Mouse (Mus musculus) neural tube, embryonic 14.5 days (tissue): ENCODE results near the gene Igfbp2. TPM values are rescaled to one million over a fixed set of nuclear protein-coding genes. Genes with fewer than 3 reads are reported as not detected.

Source experiments
- ATAC-seq: fragments of 200-750 bp; cut with Nextera tagmentation; 2 replicates; pipeline ENCODE4 v1.8.0; 2017; ENCODE audit warnings: low read depth, mild to moderate bottlenecking, moderate TSS enrichment, moderate library complexity
- H3K27ac ChIP-seq: fragments of 300-500 bp; sonication (generic); 2 replicates; pipeline ENCODE4 v1.5.1; 2014; ENCODE audit warnings: low read depth, mild to moderate bottlenecking, control low read depth, low read length, moderate library complexity, mixed read lengths
- H3K27me3 ChIP-seq: fragments of 300-500 bp; sonication (generic); 2 replicates; pipeline ENCODE4 v1.6.1; 2014; ENCODE audit warnings: low read length; ENCODE audit not compliant: control insufficient read depth, insufficient read depth
- H3K36me3 ChIP-seq: fragments of 300-500 bp; sonication (generic); 2 replicates; pipeline ENCODE4 v1.6.1; 2014; ENCODE audit warnings: low read length, mixed read lengths; ENCODE audit not compliant: control insufficient read depth, insufficient read depth
- H3K4me1 ChIP-seq: fragments of 300-500 bp; sonication (generic); 2 replicates; pipeline ENCODE4 v1.6.1; 2014; ENCODE audit warnings: low read length; ENCODE audit not compliant: control insufficient read depth, insufficient read depth
- H3K4me2 ChIP-seq: fragments of 300-500 bp; sonication (generic); 2 replicates; pipeline ENCODE4 v1.6.1; 2014; ENCODE audit warnings: mild to moderate bottlenecking, low read depth, low read length, control low read depth
- H3K4me3 ChIP-seq: fragments of 300-500 bp; sonication (generic); 2 replicates; pipeline ENCODE4 v1.5.1; 2014; ENCODE audit warnings: low read depth, low read length, control low read depth, mixed read lengths
- H3K9ac ChIP-seq: fragments of 300-500 bp; sonication (generic); replicated peaks from 2 replicates; pipeline ENCODE4 v1.6.1; 2014; ENCODE audit warnings: low read depth, mild to moderate bottlenecking, control low read depth, low read length, mixed read lengths
- H3K9me3 ChIP-seq: fragments of 300-500 bp; sonication (generic); 2 replicates; pipeline ENCODE4 v1.6.1; 2016; ENCODE audit warnings: low read length; ENCODE audit not compliant: control insufficient read depth
- WGBS: fragments of 180-500 bp; shearing (Covaris S2); extraction: QIAGEN DNeasy Blood & Tissue Kit; methylation state at CpG from one replicate; pipeline ENCODE4 v1.1.7; 2014; 5-methylcytosine and 5-hydroxymethylcytosine counted together
- polyA plus RNA-seq: library from polyadenylated mRNA; unstranded; fragments of >200 nt; fragmentation: Nextera tagmentation; extraction: Ambion mirVana; gene quantifications from 2 replicates; pipeline ENCODE4 v1.2.1, GENCODE M21; 2014

The Igfbp2 gene
- polyA plus RNA-seq, 1 experiment from 2014 or later, result 163 TPM

- Histone ChIP-seq H3K27ac (no peak overlapping the region), H3K9ac (no peak overlapping the region), H3K4me3 (no peak overlapping the region), H3K27me3 (no peaks in the 10 kb centered on the region), H3K9me3 (no peaks in the 10 kb centered on the region), H3K36me3 (0 out of 2 replicates have a peak, but pooled peaks cover 4% of the 10 kb centered on the region), H3K4me1 (peaks cover 6% of the 10 kb centered on the region; the same call in 1 of the 2 replicates), H3K4me2 (no peak overlapping the region)
- 83% methylated on average over 19 of the region's 19 CpGs for WGBS
- peak; percentile 15; the same call in 1 of the 2 replicates for ATAC-seq
These were observed 32.1 kb downstream of the Igfbp2 start for GRCm38 (mm10) chr1:72856209-72856909.

GRCm38 (mm10) chr1:72857142-72857541, 32.8 kb downstream of the Igfbp2 start:
- Histone ChIP-seq H3K27me3 (no peaks in the 10 kb centered on the region), H3K9me3 (no peaks in the 10 kb centered on the region), H3K4me3 (no peak overlapping the region), H3K9ac (no peak overlapping the region), H3K27ac (no peak overlapping the region), H3K36me3 (no peaks in the 10 kb centered on the region), H3K4me1 (peaks cover 6% of the 10 kb centered on the region; the same call in 1 of the 2 replicates), H3K4me2 (no peak overlapping the region)
- 83% methylated on average over 7 of the region's 7 CpGs for WGBS
- no peak for ATAC-seq

GRCm38 (mm10) chr1:72857631-72858030, 33.3 kb downstream of the Igfbp2 start:
- WGBS, result 58% methylated on average over 5 of the region's 5 CpGs
- H3K27me3 ChIP-seq, result no peaks in the 10 kb centered on the region

GRCm38 (mm10) chr1:72858286-72858685, 34.0 kb downstream of the Igfbp2 start:
- H3K9ac ChIP-seq, result no peak overlapping the region
- no peak for ATAC-seq
- no peak overlapping the region for H3K27ac ChIP-seq
- H3K4me3 ChIP-seq, result no peak overlapping the region
- no peaks in the 10 kb centered on the region for H3K9me3 ChIP-seq
- H3K4me2 ChIP-seq, result no peak overlapping the region
- no peaks in the 10 kb centered on the region for H3K27me3 ChIP-seq
- 85% methylated on average over 9 of the region's 9 CpGs for WGBS
- H3K36me3 ChIP-seq, result no peaks in the 10 kb centered on the region
- H3K4me1 ChIP-seq, result peaks cover 6% of the 10 kb centered on the region; the same call in 1 of the 2 replicates

More at GRCm38 (mm10) chr1:72857631-72858030, 33.3 kb downstream of the Igfbp2 start:
- no peak for ATAC-seq
- H3K9ac ChIP-seq, result no peak overlapping the region
- no peak overlapping the region for H3K4me2 ChIP-seq
- H3K9me3 ChIP-seq, result no peaks in the 10 kb centered on the region
- no peaks in the 10 kb centered on the region for H3K36me3 ChIP-seq
- H3K4me3 ChIP-seq, result no peak overlapping the region
- H3K27ac ChIP-seq, result no peak overlapping the region
- peaks cover 6% of the 10 kb centered on the region; the same call in 1 of the 2 replicates for H3K4me1 ChIP-seq

GRCm38 (mm10) chr1:72858874-72859273, 34.6 kb downstream of the Igfbp2 start:
- WGBS, result 23% methylated on average over 5 of the region's 5 CpGs
- no peaks in the 10 kb centered on the region for H3K9me3 ChIP-seq
- H3K36me3 ChIP-seq, result no peaks in the 10 kb centered on the region
- H3K4me3 ChIP-seq, result no peak overlapping the region
- no peak overlapping the region for H3K9ac ChIP-seq
- no peaks in the 10 kb centered on the region for H3K27me3 ChIP-seq
- peak; percentile 44; the same call in 1 of the 2 replicates for ATAC-seq
- H3K27ac ChIP-seq, result peak overlapping the region; percentile 52
- H3K4me1 ChIP-seq, result peaks cover 6% of the 10 kb centered on the region; the same call in 1 of the 2 replicates
- H3K4me2 ChIP-seq, result no peak overlapping the region

GRCm38 (mm10) chr1:72859963-72860362, 35.7 kb downstream of the Igfbp2 start:
- no peak for ATAC-seq
- Histone ChIP-seq H3K36me3 (no peaks in the 10 kb centered on the region), H3K4me3 (no peak overlapping the region), H3K4me2 (no peak overlapping the region), H3K9me3 (no peaks in the 10 kb centered on the region), H3K9ac (no peak overlapping the region), H3K27ac (no peak overlapping the region), H3K27me3 (no peaks in the 10 kb centered on the region), H3K4me1 (peaks cover 6% of the 10 kb centered on the region; the same call in 1 of the 2 replicates)
- WGBS, result 96% methylated on average over 9 of the region's 9 CpGs

GRCm38 (mm10) chr1:72860502-72860901, 36.2 kb downstream of the Igfbp2 start:
- Histone ChIP-seq H3K4me2 (no peak overlapping the region), H3K27ac (no peak overlapping the region), H3K4me3 (no peak overlapping the region), H3K36me3 (no peaks in the 10 kb centered on the region), H3K9me3 (no peaks in the 10 kb centered on the region), H3K9ac (no peak overlapping the region), H3K4me1 (peaks cover 6% of the 10 kb centered on the region; the same call in 1 of the 2 replicates), H3K27me3 (no peaks in the 10 kb centered on the region)
- no peak for ATAC-seq
- 92% methylated on average over 2 of the region's 2 CpGs for WGBS

- no peaks in the 10 kb centered on the region for H3K9me3 ChIP-seq
- ATAC-seq, result no peak
- no peak overlapping the region for H3K4me2 ChIP-seq
- WGBS, result 72% methylated on average over 2 of the region's 2 CpGs
- H3K4me1 ChIP-seq, result peaks cover 6% of the 10 kb centered on the region; the same call in 1 of the 2 replicates
- no peaks in the 10 kb centered on the region for H3K36me3 ChIP-seq
- no peak overlapping the region for H3K27ac ChIP-seq
- no peaks in the 10 kb centered on the region for H3K27me3 ChIP-seq
- H3K4me3 ChIP-seq, result no peak overlapping the region
- H3K9ac ChIP-seq, result no peak overlapping the region
These were observed 37.4 kb downstream of the Igfbp2 start for GRCm38 (mm10) chr1:72861702-72862101.

- ATAC-seq, result no peak
- no peak overlapping the region for H3K4me3 ChIP-seq
- no peaks in the 10 kb centered on the region for H3K27me3 ChIP-seq
- peaks cover 7% of the 10 kb centered on the region; the same call in 1 of the 2 replicates for H3K4me1 ChIP-seq
- no peak overlapping the region for H3K4me2 ChIP-seq
- no peak overlapping the region for H3K9ac ChIP-seq
- WGBS, result 93% methylated on average over 21 of the region's 21 CpGs
- H3K27ac ChIP-seq, result no peak overlapping the region
- H3K9me3 ChIP-seq, result no peaks in the 10 kb centered on the region
- no peaks in the 10 kb centered on the region for H3K36me3 ChIP-seq
These were observed 37.9 kb downstream of the Igfbp2 start for GRCm38 (mm10) chr1:72862248-72862647.
